Mouse (Mus musculus): ENCODE measurements around the gene Catsperg1. TPM values are rescaled to one million over a fixed set of nuclear protein-coding genes. Genes with fewer than 3 reads are reported as not detected.

Gene Catsperg1
- polyA plus RNA-seq, 1 experiment from 2014 or later: 0.41 TPM

- H3K9ac ChIP-seq (ENCODE audit: low read length): peak within 1 kb of the TSS; percentile 44; the same call in 1 of the 2 replicates
- peak within 1 kb of the TSS; percentile 19; the same call in 1 of the 2 replicates for H3K4me3 ChIP-seq (replicated peaks; ENCODE audit: low read length)
- H3K4me2 ChIP-seq (ENCODE audit: low read depth, low read length): peak within 1 kb of the TSS; percentile 51
- H3K27ac ChIP-seq (ENCODE audit: low read length): no peak within 1 kb of the TSS
- WGBS: 3% methylated on average over 13 of the region's 20 CpGs
- peaks cover 3% of the 10 kb centered on the region; the same call in 1 of the 2 replicates for H3K4me1 ChIP-seq (ENCODE audit: control insufficient read depth, insufficient read depth, low read length)
- no peaks in the 10 kb centered on the region for H3K36me3 ChIP-seq (ENCODE audit: control insufficient read depth, insufficient read depth, low read length)
- peaks cover 3% of the 10 kb centered on the region; the same call in 1 of the 2 replicates for H3K27me3 ChIP-seq (ENCODE audit: control insufficient read depth, insufficient read depth, low read length)
- H3K9me3 ChIP-seq (replicated peaks; ENCODE audit: control insufficient read depth, low read length): no peaks in the 10 kb centered on the region
- peak; percentile 60; the same call in 1 of the 2 replicates for ATAC-seq (ENCODE audit: insufficient read depth, low FRiP score)
Observed at GRCm38 (mm10) chr7:29134693-29135386, 79.0 kb downstream of the Catsperg1 start, which contains the start of gene Rasgrp4. TSS of gene Rasgrp4 (plus strand) at chr7:29134851.

GRCm38 (mm10) chr7:29134230-29134629 lies 79.6 kb downstream of the Catsperg1 start:
- no peak overlapping the region for H3K27ac ChIP-seq (ENCODE audit: low read length)
- peaks cover 3% of the 10 kb centered on the region; the same call in 1 of the 2 replicates for H3K27me3 ChIP-seq (ENCODE audit: control insufficient read depth, insufficient read depth, low read length)
- no peak overlapping the region for H3K9ac ChIP-seq (ENCODE audit: low read length)
- H3K36me3 ChIP-seq (ENCODE audit: control insufficient read depth, insufficient read depth, low read length): no peaks in the 10 kb centered on the region
- WGBS: 5% methylated on average over 4 of the region's 4 CpGs
- H3K4me1 ChIP-seq (ENCODE audit: control insufficient read depth, insufficient read depth, low read length): peaks cover 3% of the 10 kb centered on the region; the same call in 1 of the 2 replicates
- H3K4me3 ChIP-seq (replicated peaks; ENCODE audit: low read length): no peak overlapping the region
- peak overlapping the region; percentile 51 for H3K4me2 ChIP-seq (ENCODE audit: low read depth, low read length)
- H3K9me3 ChIP-seq (replicated peaks; ENCODE audit: control insufficient read depth, low read length): no peaks in the 10 kb centered on the region
- ATAC-seq (ENCODE audit: insufficient read depth, low FRiP score): no peak

Other genes with a start within 250 kb of the Catsperg1 start
- 339 and 345 TPM in 2 replicates for gene Eif3k, start 232.2 kb downstream of the Catsperg1 start, polyA plus RNA-seq (2015; fragmentation: Nextera tagmentation; extraction: Ambion mirVana)
- 7.9 and 8.4 TPM in 2 replicates for gene Map4k1, start 232.0 kb downstream of the Catsperg1 start, polyA plus RNA-seq (2015; fragmentation: Nextera tagmentation; extraction: Ambion mirVana)
- 0.45 and 2.6 TPM in 2 replicates for gene Ryr1, start 88.9 kb downstream of the Catsperg1 start, polyA plus RNA-seq (2015; fragmentation: Nextera tagmentation; extraction: Ambion mirVana)
- gene Rasgrp4, start 79.2 kb downstream of the Catsperg1 start, polyA plus RNA-seq (2015; fragmentation: Nextera tagmentation; extraction: Ambion mirVana): 0.56 and 0.61 TPM in 2 replicates
- 18.9 and 19.6 TPM in 2 replicates for gene Fam98c, start 57.8 kb downstream of the Catsperg1 start, polyA plus RNA-seq (2015; fragmentation: Nextera tagmentation; extraction: Ambion mirVana)
- 0.51 and 0.56 TPM in 2 replicates for gene Ggn, start 43.8 kb downstream of the Catsperg1 start, polyA plus RNA-seq (2015; fragmentation: Nextera tagmentation; extraction: Ambion mirVana)
- gene Spred3, start 43.6 kb downstream of the Catsperg1 start, polyA plus RNA-seq (2015; fragmentation: Nextera tagmentation; extraction: Ambion mirVana): 1.6 and 2.2 TPM in 2 replicates
- gene Psmd8, start 33.3 kb downstream of the Catsperg1 start, polyA plus RNA-seq (2015; fragmentation: Nextera tagmentation; extraction: Ambion mirVana): 242 and 249 TPM in 2 replicates
- gene Kcnk6, start 18.5 kb upstream of the Catsperg1 start, polyA plus RNA-seq (2015; fragmentation: Nextera tagmentation; extraction: Ambion mirVana): 2.2 and 3.1 TPM in 2 replicates
- gene Yif1b, start 24.3 kb upstream of the Catsperg1 start, polyA plus RNA-seq (2015; fragmentation: Nextera tagmentation; extraction: Ambion mirVana): 89.4 and 92.2 TPM in 2 replicates
- gene 2200002D01Rik, start 34.4 kb upstream of the Catsperg1 start, polyA plus RNA-seq (2015; fragmentation: Nextera tagmentation; extraction: Ambion mirVana): 77.3 and 80.2 TPM in 2 replicates
- 399 and 413 TPM in 2 replicates for gene Spint2, start 67.9 kb upstream of the Catsperg1 start, polyA plus RNA-seq (2015; fragmentation: Nextera tagmentation; extraction: Ambion mirVana)
- gene Ppp1r14a, start 75.3 kb upstream of the Catsperg1 start, polyA plus RNA-seq (2015; fragmentation: Nextera tagmentation; extraction: Ambion mirVana): 46.8 and 48.8 TPM in 2 replicates
- gene Dpf1, start 89.9 kb upstream of the Catsperg1 start, polyA plus RNA-seq (2015; fragmentation: Nextera tagmentation; extraction: Ambion mirVana): 5.3 and 5.9 TPM in 2 replicates

Data from stomach, embryonic 16.5 days (tissue).